Mouse (Mus musculus): ENCODE measurements around the gene Akap14.

DNA sequence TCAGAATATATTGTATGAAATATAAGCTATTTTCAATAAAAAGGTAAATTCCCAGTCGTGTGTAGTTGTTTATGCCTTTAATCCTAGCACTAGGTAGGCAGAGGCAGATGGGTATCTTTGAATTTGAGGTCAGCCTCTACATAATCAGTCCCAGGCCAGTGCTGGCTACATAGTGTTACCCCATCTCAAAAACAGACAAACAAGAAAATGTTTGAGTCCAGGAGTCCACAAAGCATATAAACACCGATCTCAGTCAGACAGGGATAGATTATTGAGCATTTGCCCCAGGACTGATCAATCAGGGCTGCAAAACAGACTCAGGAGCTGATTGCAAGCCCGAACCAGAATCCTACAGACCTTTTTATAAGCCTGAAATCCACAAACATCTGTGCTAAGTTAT, 49.1 kb downstream of the Akap14 start:
- TF ChIP-seq CTCF (IDR thresholded peaks at IDR 0.05) = no peak
- TF ChIP-seq EP300 (IDR thresholded peaks at IDR 0.05; ENCODE audit: insufficient read depth, low read depth, low read length) = no peak
